ENCODE assay signal across 8 mouse cellular contexts in the genomic region with DNA sequence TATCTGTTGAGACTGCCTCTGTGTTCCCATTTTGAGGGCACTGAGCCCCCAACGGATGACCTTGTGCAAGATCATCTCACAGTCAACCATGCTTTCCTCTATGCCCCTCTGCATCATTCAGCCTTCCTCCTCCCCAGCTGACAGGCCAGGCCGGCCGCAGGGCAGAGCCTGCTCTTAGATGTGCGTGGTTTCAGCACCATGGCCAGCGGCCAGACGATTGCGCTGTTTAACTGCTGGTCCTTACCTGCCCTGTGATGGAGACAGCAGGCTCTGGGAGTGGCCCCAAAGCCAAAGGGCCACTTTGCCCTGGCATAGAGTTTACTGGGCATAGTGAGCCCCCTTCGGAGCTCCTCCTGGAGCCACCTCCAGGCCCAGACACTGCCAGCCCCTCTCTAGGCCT. TPM values are rescaled to one million over a fixed set of nuclear protein-coding genes. Genes with fewer than 3 reads are reported as not detected.
DNase-seq lines count a peak whose midpoint lies in the region; ATAC-seq lines count a peak whose summit lies in the region.

No protein-coding gene starts in this region.

- no peak overlapping the region for H3K4me2 ChIP-seq in forebrain, embryonic 14.5 days (ENCODE audit: low read length)
- no peak overlapping the region for H3K4me2 ChIP-seq in forebrain, embryonic 13.5 days

- H3K4me3 ChIP-seq in forebrain, embryonic 14.5 days (ENCODE audit: low read depth, low read length): no peak overlapping the region
- H3K4me3 ChIP-seq in forebrain, embryonic 13.5 days: no peak overlapping the region

- ATAC-seq in forebrain, embryonic 14.5 days: no peak
- no peak for ATAC-seq in forebrain, embryonic 13.5 days
- peak; percentile 67 for ATAC-seq in megakaryocyte-erythroid progenitor cell, adult 5-6 weeks (replicated peaks; ENCODE audit: low FRiP score, low TSS enrichment, poor library complexity, severe bottlenecking)

- H3K4me1 ChIP-seq in forebrain, embryonic 14.5 days (ENCODE audit: control insufficient read depth, insufficient read depth, low read length): no peaks in the 10 kb centered on the region
- H3K4me1 ChIP-seq in forebrain, embryonic 13.5 days: no peaks in the 10 kb centered on the region

- no peaks in the 10 kb centered on the region for H3K9me3 ChIP-seq in forebrain, embryonic 14.5 days (replicated peaks; ENCODE audit: control insufficient read depth, low read length)
- H3K9me3 ChIP-seq in forebrain, embryonic 13.5 days (replicated peaks): no peaks in the 10 kb centered on the region

- H3K27ac ChIP-seq in forebrain, embryonic 14.5 days (ENCODE audit: low read depth, low read length): no peak overlapping the region
- no peak overlapping the region for H3K27ac ChIP-seq in forebrain, embryonic 13.5 days

- H3K9ac ChIP-seq in forebrain, embryonic 14.5 days (ENCODE audit: low read length): no peak overlapping the region
- H3K9ac ChIP-seq in forebrain, embryonic 13.5 days: no peak overlapping the region

- WGBS in forebrain, embryonic 14.5 days: 10% methylated on average over 8 of the region's 8 CpGs
- 12% methylated on average over 8 of the region's 8 CpGs for WGBS in forebrain, embryonic 13.5 days

- no peaks in the 10 kb centered on the region for H3K36me3 ChIP-seq in forebrain, embryonic 14.5 days (ENCODE audit: control insufficient read depth, insufficient read depth, low read length)
- no peaks in the 10 kb centered on the region for H3K36me3 ChIP-seq in forebrain, embryonic 13.5 days (ENCODE audit: poor library complexity, severe bottlenecking)

- peak; percentile 46 for DNase-seq in forebrain, embryonic 14.5 days (ENCODE audit: low spot score)
- peak; percentile 58 for DNase-seq in 416B (ENCODE audit: low read depth)
- DNase-seq in c-Kit-positive CD71-positive TER-119-negative erythroid progenitor cells, embryonic 14.5 days (ENCODE audit: low read depth): peak; percentile 44
- peak; percentile 24 to 52 for DNase-seq in kidney, adult 8-10 months
- no peak for DNase-seq in T-cell, adult 2 months (ENCODE audit: low spot score)
- no peak for DNase-seq in right cerebral cortex, adult 18-20 months

- H3K27me3 ChIP-seq in forebrain, embryonic 14.5 days (replicated peaks; ENCODE audit: control insufficient read depth, insufficient read depth, low read length): no peaks in the 10 kb centered on the region
- no peaks in the 10 kb centered on the region for H3K27me3 ChIP-seq in forebrain, embryonic 13.5 days

RNA-seq across cellular contexts. Expression of a gene that starts 39.3 kb away (rescaled TPM):
- 307 and 334 TPM in 2 replicates for polyA plus RNA-seq in forebrain, embryonic 14.5 days (2014; fragmentation: Nextera tagmentation; extraction: Ambion mirVana)
- polyA plus RNA-seq in forebrain, embryonic 13.5 days (2015; fragmentation: Nextera tagmentation; extraction: Ambion mirVana): 234 and 240 TPM in 2 replicates
- total RNA-seq in megakaryocyte-erythroid progenitor cell, adult 5-6 weeks (2014; fragmentation: Nextera tagmentation): 9.0 and 23.4 TPM in 2 replicates
- total RNA-seq in megakaryocyte-erythroid progenitor cell, adult 5-6 weeks (2017): 4.0 and 10.9 TPM in 2 replicates

Comparison
In these comparisons a context has a peak if more than half of its experiments do, and no peak if none do; other contexts are left out.
1. DNase-seq: peak in forebrain, embryonic 14.5 days (single experiment), 416B (single experiment), c-Kit-positive CD71-positive TER-119-negative erythroid progenitor cells, embryonic 14.5 days (single experiment) and kidney, adult 8-10 months (2 of 2); none in T-cell, adult 2 months (single experiment) and right cerebral cortex, adult 18-20 months (single experiment).